Comparison of ENCODE assay signal across 8 mouse cellular contexts in genomic region chr11:119134586-119134985, GRCm38 (mm10). TPM values are rescaled to one million over a fixed set of nuclear protein-coding genes. Genes with fewer than 3 reads are reported as not detected.
DNase-seq lines count a peak whose midpoint lies in the region; ATAC-seq and TF ChIP-seq lines count a peak whose summit lies in the region.

No protein-coding gene starts in this region.

- intact Hi-C loops in gastrocnemius, postnatal 36 days (cut with DNase I), result no loop called here

- peaks cover 23% of the 10 kb centered on the region for H3K4me1 ChIP-seq in heart, embryonic 11.5 days (ENCODE audit: control insufficient read depth, insufficient read depth, low read length)
- H3K4me1 ChIP-seq in CH12.LX (ENCODE audit: control insufficient read depth in 1 of 2, insufficient read depth in 2 of 2), result peaks cover 44 to 77% of the 10 kb centered on the region in 2 experiments
- H3K4me1 ChIP-seq in hindbrain, embryonic 12.5 days, result peaks cover 19% of the 10 kb centered on the region

- no peak for TF ChIP-seq RAD21 in CH12.LX (IDR thresholded peaks at IDR 0.05; ENCODE audit: low read depth, low read length)

- in situ Hi-C loops in CH12.LX (cut with MboI; ENCODE audit: low pct_ligation_motif_present, low pct_unique_long_range_greater_than_20kb, low sequenced_read_pairs), result loop anchor here (10.0 kb wide), 1 partner anchor 50 kb away; no protein-coding TSS in a partner anchor

- dilution Hi-C loops in CH12.LX (cut with MboI; ENCODE audit: extremely low pct_ligation_motif_present, extremely low pct_unique_long_range_greater_than_20kb, low sequenced_read_pairs), result no loop called here

- H3K27me3 ChIP-seq in heart, embryonic 11.5 days (ENCODE audit: control insufficient read depth, insufficient read depth, low read length), result peaks cover 5% of the 10 kb centered on the region
- peaks cover under 1% of the 10 kb centered on the region for H3K27me3 ChIP-seq in CH12.LX (replicated peaks)
- H3K27me3 ChIP-seq in hindbrain, embryonic 12.5 days, result 0 out of 2 replicates have a peak, but pooled peaks cover 4% of the 10 kb centered on the region

- no peak for TF ChIP-seq EP300 in CH12.LX (IDR thresholded peaks at IDR 0.05; ENCODE audit: low read length)

- H3K79me2 ChIP-seq in CH12.LX (replicated peaks; ENCODE audit: control insufficient read depth, extremely low read depth, insufficient read depth, poor library complexity, severe bottlenecking), result no peaks in the 10 kb centered on the region

- no peak overlapping the region for H3K4me3 ChIP-seq in heart, embryonic 11.5 days (ENCODE audit: low read depth, low read length)
- H3K4me3 ChIP-seq in CH12.LX (replicated peaks in 1 of 3; ENCODE audit: low read depth in 2 of 3, low read length in 2 of 3, poor library complexity in 1 of 3), result no peak overlapping the region
- H3K4me3 ChIP-seq in hindbrain, embryonic 12.5 days, result no peak overlapping the region

- H3K27ac ChIP-seq in heart, embryonic 11.5 days (ENCODE audit: low read depth, low read length), result peak overlapping the region; percentile 75
- H3K27ac ChIP-seq in CH12.LX (ENCODE audit: insufficient read depth, low read depth), result peak overlapping the region; percentile 92
- peak overlapping the region; percentile 24; the same call in 1 of the 2 replicates for H3K27ac ChIP-seq in hindbrain, embryonic 12.5 days

- TF ChIP-seq POLR2A in CH12.LX (IDR thresholded peaks at IDR 0.05; ENCODE audit: low read depth, low read length), result no peak

- H3K9me3 ChIP-seq in heart, embryonic 11.5 days (replicated peaks; ENCODE audit: control insufficient read depth, low read length), result no peaks in the 10 kb centered on the region; the same call in 1 of the 2 replicates
- H3K9me3 ChIP-seq in CH12.LX (replicated peaks; ENCODE audit: low read length), result peaks cover 8% of the 10 kb centered on the region
- peaks cover 3% of the 10 kb centered on the region; the same call in 1 of the 2 replicates for H3K9me3 ChIP-seq in hindbrain, embryonic 12.5 days (replicated peaks)

- 25% methylated on average over 17 of the region's 17 CpGs for WGBS in heart, embryonic 11.5 days (ENCODE audit: insufficient replicate concordance)
- 16% methylated on average over 17 of the region's 17 CpGs for WGBS in hindbrain, embryonic 12.5 days

- peak; percentile 60 for ATAC-seq in heart, embryonic 11.5 days (replicated peaks; ENCODE audit: insufficient number of reproducible peaks, low FRiP score, low TSS enrichment)
- ATAC-seq in hindbrain, embryonic 12.5 days (ENCODE audit: low FRiP score), result no peak

- H3K36me3 ChIP-seq in heart, embryonic 11.5 days (ENCODE audit: control insufficient read depth, insufficient read depth, low read length), result no peaks in the 10 kb centered on the region
- no peaks in the 10 kb centered on the region for H3K36me3 ChIP-seq in CH12.LX (replicated peaks in 1 of 2; ENCODE audit: control insufficient read depth in 1 of 2, insufficient read depth in 1 of 2, low read length in 1 of 2)
- H3K36me3 ChIP-seq in hindbrain, embryonic 12.5 days, result no peaks in the 10 kb centered on the region

- no peak for TF ChIP-seq CTCF in CH12.LX (conservative IDR thresholded peaks at IDR 0.05 in 1 of 2, IDR thresholded peaks at IDR 0.05 in 1 of 2; ENCODE audit: low read depth in 2 of 2, low read length in 2 of 2)

- H3K4me2 ChIP-seq in heart, embryonic 11.5 days, result peak overlapping the region; percentile 37
- peak overlapping the region; percentile 80; the same call in 1 of the 2 replicates for H3K4me2 ChIP-seq in CH12.LX (ENCODE audit: insufficient read depth, low read depth, poor library complexity, severe bottlenecking)
- peak overlapping the region; percentile 9; the same call in 1 of the 2 replicates for H3K4me2 ChIP-seq in hindbrain, embryonic 12.5 days (replicated peaks)

- no peak for DNase-seq in heart, adult 11 months
- no peak for DNase-seq in CH12.LX (ENCODE audit: extremely low read depth)
- peak; percentile 46 to 64 for DNase-seq in lung, postnatal 4 days
- DNase-seq in adrenal gland, postnatal 4 days (ENCODE audit: low spot score in 2 of 2), result no peak
- no peak for DNase-seq in gastrocnemius, postnatal 36 days
- no peak for DNase-seq in kidney, adult 8-10 months

- no peak overlapping the region for H3K9ac ChIP-seq in heart, embryonic 11.5 days (ENCODE audit: low read depth, low read length)
- peak overlapping the region; percentile 58 for H3K9ac ChIP-seq in CH12.LX (ENCODE audit: insufficient read depth, low read depth)
- no peak overlapping the region for H3K9ac ChIP-seq in hindbrain, embryonic 12.5 days

TF ChIP-seq in CH12.LX, 34 proteins besides CTCF, POLR2A, EP300 and RAD21:
- TF ChIP-seq MAZ (IDR thresholded peaks at IDR 0.05; ENCODE audit: low read depth, low read length) (no peak), ZNF384 (IDR thresholded peaks at IDR 0.05; ENCODE audit: low read depth, low read length) (no peak), ZMIZ1 (IDR thresholded peaks at IDR 0.05; ENCODE audit: low read depth, low read length) (0 out of 2 replicates have a peak, but pooled peaks have one; percentile 42)

RNA-seq across cellular contexts. Expression of gene Cbx4, which starts 48.6 kb away (rescaled TPM):
- 6.3 and 7.7 TPM in 2 replicates for polyA plus RNA-seq in heart, embryonic 11.5 days (2014; fragmentation: Nextera tagmentation; extraction: Ambion mirVana)
- total RNA-seq in CH12.LX (2012; rRNA removed) (30.6 and 40.4 TPM in 2 replicates), CH12.LX (2014; rRNA removed) (11.4 and 15.0 TPM in 2 replicates)
- polyA plus RNA-seq in CH12.LX (2012; ENCODE audit: insufficient read length, low read depth), result 26.0 and 29.8 TPM in 2 replicates
- 13.2 and 15.0 TPM in 2 replicates for polyA plus RNA-seq in hindbrain, embryonic 12.5 days (2016; fragmentation: Nextera tagmentation; extraction: Ambion mirVana)
- 10 to 100 TPM; 69.7 to 76.8 TPM for total RNA-seq in adrenal gland, postnatal 4 days (2021)
- total RNA-seq in gastrocnemius, postnatal 36 days (2021), result 1 to 10 TPM; 1.6 to 3.0 TPM

Comparison
In these comparisons a context has a peak if more than half of its experiments do, and no peak if none do; other contexts are left out.
1. H3K27ac ChIP-seq: peak in every context shown above with its lines; median percentile 92 in CH12.LX; 75 in heart, embryonic 11.5 days; 24 in hindbrain, embryonic 12.5 days.
2. H3K4me2 ChIP-seq: peak in every context shown above with its lines; median percentile 80 in CH12.LX; 37 in heart, embryonic 11.5 days; 9 in hindbrain, embryonic 12.5 days.
3. DNase-seq: peak in lung, postnatal 4 days (2 of 2); none in heart, adult 11 months (single experiment), CH12.LX (single experiment), adrenal gland, postnatal 4 days (0 of 2), gastrocnemius, postnatal 36 days (0 of 2) and kidney, adult 8-10 months (0 of 2).